Mouse (Mus musculus) kidney, postnatal 14 days (tissue): ENCODE results near the gene Zyg11a.
"Not testable (repeated sequence)": the region's sequence is repeated elsewhere in the genome, so short reads cannot be mapped to it uniquely, and the experiment has no call there.

Source experiments
- DNase-seq: peaks from one replicate; pipeline ENCODE4 v3.0.0; 2022; ENCODE audit warnings: mixed read lengths

The Zyg11a gene

GRCm38 (mm10) chr4:108217332-108218179, at the start of gene Zyg11a:
TSS of gene Zyg11a (minus strand) at chr4:108218048.
- DNase-seq = peak; percentile 53

- no peak for DNase-seq
These were observed 47.9 kb upstream of the Zyg11a start for GRCm38 (mm10) chr4:108265774-108266173.

- DNase-seq = peak; percentile 7
These were observed 35.5 kb upstream of the Zyg11a start for GRCm38 (mm10) chr4:108253317-108253716.

- no peak for DNase-seq
These were observed 32.7 kb upstream of the Zyg11a start for GRCm38 (mm10) chr4:108250501-108250900.

- DNase-seq = no peak
These were observed 31.5 kb upstream of the Zyg11a start for GRCm38 (mm10) chr4:108249314-108249713.

- no peak for DNase-seq
These were observed 15.8 kb upstream of the Zyg11a start for GRCm38 (mm10) chr4:108233654-108234053.

- DNase-seq = peak; percentile 7
These were observed 7.6 kb upstream of the Zyg11a start for GRCm38 (mm10) chr4:108225341-108225872.

GRCm38 (mm10) chr4:108222507-108222906, 4.7 kb upstream of the Zyg11a start:
- no peak for DNase-seq

- DNase-seq = peak; percentile 29
These were observed 1.2 kb upstream of the Zyg11a start for GRCm38 (mm10) chr4:108219019-108219418.

GRCm38 (mm10) chr4:108213023-108213422, 4.8 kb downstream of the Zyg11a start:
- DNase-seq = no peak

GRCm38 (mm10) chr4:108204629-108205028, 13.2 kb downstream of the Zyg11a start:
- no peak for DNase-seq

- DNase-seq = no peak
These were observed 18.6 kb downstream of the Zyg11a start for GRCm38 (mm10) chr4:108199236-108199635.

- no peak for DNase-seq
These were observed 21.5 kb downstream of the Zyg11a start for GRCm38 (mm10) chr4:108196277-108196855.

GRCm38 (mm10) chr4:108192821-108193323, 25.0 kb downstream of the Zyg11a start:
- DNase-seq = no peak

- no peak for DNase-seq
These were observed 35.6 kb downstream of the Zyg11a start for GRCm38 (mm10) chr4:108182278-108182677.

- no peak for DNase-seq
These were observed 49.8 kb downstream of the Zyg11a start for GRCm38 (mm10) chr4:108168056-108168455.

GRCm38 (mm10) chr4:108166874-108167273, 51.0 kb downstream of the Zyg11a start:
- no peak for DNase-seq

- peak; percentile 54 for DNase-seq
These were observed 52.5 kb downstream of the Zyg11a start, which contains the start of gene Echdc2 for GRCm38 (mm10) chr4:108165152-108165895. TSS of gene Echdc2 (plus strand) at chr4:108165437.

GRCm38 (mm10) chr4:108163291-108163690, 54.6 kb downstream of the Zyg11a start:
- DNase-seq = no peak

GRCm38 (mm10) chr4:108161936-108162335, 55.9 kb downstream of the Zyg11a start:
- no peak for DNase-seq

GRCm38 (mm10) chr4:108155141-108155540, 62.7 kb downstream of the Zyg11a start:
- not testable (repeated sequence) for DNase-seq

- not testable (repeated sequence) for DNase-seq
These were observed 72.3 kb downstream of the Zyg11a start for GRCm38 (mm10) chr4:108145554-108145953.

GRCm38 (mm10) chr4:108144880-108145279, 73.0 kb downstream of the Zyg11a start, which contains the start of gene Scp2:
TSS of gene Scp2 (minus strand) at chr4:108144998.
- peak; percentile 30 for DNase-seq
